Mouse (Mus musculus): ENCODE measurements around the gene Ckap2l. TPM values are rescaled to one million over a fixed set of nuclear protein-coding genes. Genes with fewer than 3 reads are reported as not detected.

The Ckap2l gene
- total RNA-seq, 1 experiment from 2014 or later = 48.3 TPM

GRCm38 (mm10) chr2:129245618-129246017, 51.4 kb downstream of the Ckap2l start:
- no peak for ATAC-seq (replicated peaks in 1 of 2; ENCODE audit: insufficient read depth in 1 of 2, low FRiP score in 2 of 2, low TSS enrichment in 1 of 2, low read depth in 1 of 2, poor library complexity in 2 of 2, severe bottlenecking in 2 of 2)

GRCm38 (mm10) chr2:129244446-129245120, 52.4 kb downstream of the Ckap2l start:
- ATAC-seq (replicated peaks in 1 of 2; ENCODE audit: insufficient read depth in 1 of 2, low FRiP score in 2 of 2, low TSS enrichment in 1 of 2, low read depth in 1 of 2, poor library complexity in 2 of 2, severe bottlenecking in 2 of 2) = no peak

- peak in 1 of 2 experiments; percentile 50; a peak in 1 of 4 replicates for ATAC-seq (replicated peaks in 1 of 2; ENCODE audit: insufficient read depth in 1 of 2, low FRiP score in 2 of 2, low TSS enrichment in 1 of 2, low read depth in 1 of 2, poor library complexity in 2 of 2, severe bottlenecking in 2 of 2)
Observed at GRCm38 (mm10) chr2:129243786-129244185, 53.2 kb downstream of the Ckap2l start.

- ATAC-seq (replicated peaks in 1 of 2; ENCODE audit: insufficient read depth in 1 of 2, low FRiP score in 2 of 2, low TSS enrichment in 1 of 2, low read depth in 1 of 2, poor library complexity in 2 of 2, severe bottlenecking in 2 of 2) = peak in 1 of 2 experiments; percentile 49; a peak in 2 of 4 replicates
Observed at GRCm38 (mm10) chr2:129243005-129243404, 54.0 kb downstream of the Ckap2l start.

GRCm38 (mm10) chr2:129241845-129242833, 54.9 kb downstream of the Ckap2l start:
- peak in 1 of 2 experiments; percentile 26; a peak in 1 of 4 replicates for ATAC-seq (replicated peaks in 1 of 2; ENCODE audit: insufficient read depth in 1 of 2, low FRiP score in 2 of 2, low TSS enrichment in 1 of 2, low read depth in 1 of 2, poor library complexity in 2 of 2, severe bottlenecking in 2 of 2)

GRCm38 (mm10) chr2:129240726-129241432, 56.1 kb downstream of the Ckap2l start:
- no peak for ATAC-seq (replicated peaks in 1 of 2; ENCODE audit: insufficient read depth in 1 of 2, low FRiP score in 2 of 2, low TSS enrichment in 1 of 2, low read depth in 1 of 2, poor library complexity in 2 of 2, severe bottlenecking in 2 of 2)

GRCm38 (mm10) chr2:129236526-129236925, 60.5 kb downstream of the Ckap2l start:
- no peak for ATAC-seq (replicated peaks in 1 of 2; ENCODE audit: insufficient read depth in 1 of 2, low FRiP score in 2 of 2, low TSS enrichment in 1 of 2, low read depth in 1 of 2, poor library complexity in 2 of 2, severe bottlenecking in 2 of 2)

- ATAC-seq (replicated peaks in 1 of 2; ENCODE audit: insufficient read depth in 1 of 2, low FRiP score in 2 of 2, low TSS enrichment in 1 of 2, low read depth in 1 of 2, poor library complexity in 2 of 2, severe bottlenecking in 2 of 2) = no peak
Observed at GRCm38 (mm10) chr2:129234731-129235130, 62.3 kb downstream of the Ckap2l start.

- no peak; a peak in 1 of 4 replicates for ATAC-seq (replicated peaks in 1 of 2; ENCODE audit: insufficient read depth in 1 of 2, low FRiP score in 2 of 2, low TSS enrichment in 1 of 2, low read depth in 1 of 2, poor library complexity in 2 of 2, severe bottlenecking in 2 of 2)
Observed at GRCm38 (mm10) chr2:129233803-129234477, 63.1 kb downstream of the Ckap2l start.

GRCm38 (mm10) chr2:129233218-129233617, 63.8 kb downstream of the Ckap2l start:
- ATAC-seq (replicated peaks in 1 of 2; ENCODE audit: insufficient read depth in 1 of 2, low FRiP score in 2 of 2, low TSS enrichment in 1 of 2, low read depth in 1 of 2, poor library complexity in 2 of 2, severe bottlenecking in 2 of 2) = no peak

GRCm38 (mm10) chr2:129232484-129232883, 64.5 kb downstream of the Ckap2l start:
- no peak for ATAC-seq (replicated peaks in 1 of 2; ENCODE audit: insufficient read depth in 1 of 2, low FRiP score in 2 of 2, low TSS enrichment in 1 of 2, low read depth in 1 of 2, poor library complexity in 2 of 2, severe bottlenecking in 2 of 2)

- no peak for ATAC-seq (replicated peaks in 1 of 2; ENCODE audit: insufficient read depth in 1 of 2, low FRiP score in 2 of 2, low TSS enrichment in 1 of 2, low read depth in 1 of 2, poor library complexity in 2 of 2, severe bottlenecking in 2 of 2)
Observed at GRCm38 (mm10) chr2:129232023-129232422, 65.0 kb downstream of the Ckap2l start.

GRCm38 (mm10) chr2:129229316-129229715, 67.7 kb downstream of the Ckap2l start:
- ATAC-seq (replicated peaks in 1 of 2; ENCODE audit: insufficient read depth in 1 of 2, low FRiP score in 2 of 2, low TSS enrichment in 1 of 2, low read depth in 1 of 2, poor library complexity in 2 of 2, severe bottlenecking in 2 of 2) = no peak

GRCm38 (mm10) chr2:129228571-129228970, 68.4 kb downstream of the Ckap2l start:
- ATAC-seq (replicated peaks in 1 of 2; ENCODE audit: insufficient read depth in 1 of 2, low FRiP score in 2 of 2, low TSS enrichment in 1 of 2, low read depth in 1 of 2, poor library complexity in 2 of 2, severe bottlenecking in 2 of 2) = no peak

- 0 out of 4 replicates have a peak, but pooled peaks have one; percentile 25 to 36 for ATAC-seq (replicated peaks in 1 of 2; ENCODE audit: insufficient read depth in 1 of 2, low FRiP score in 2 of 2, low TSS enrichment in 1 of 2, low read depth in 1 of 2, poor library complexity in 2 of 2, severe bottlenecking in 2 of 2)
Observed at GRCm38 (mm10) chr2:129227709-129228108, 69.3 kb downstream of the Ckap2l start.

- no peak for ATAC-seq (replicated peaks in 1 of 2; ENCODE audit: insufficient read depth in 1 of 2, low FRiP score in 2 of 2, low TSS enrichment in 1 of 2, low read depth in 1 of 2, poor library complexity in 2 of 2, severe bottlenecking in 2 of 2)
Observed at GRCm38 (mm10) chr2:129227011-129227529, 69.9 kb downstream of the Ckap2l start.

Measured in hematopoietic stem cell, adult 5-6 weeks (primary cell).